Mouse (Mus musculus) heart, adult 8-10 months (tissue): Measurements from ENCODE around the gene Gm20824. TPM values are rescaled to one million over a fixed set of nuclear protein-coding genes. Genes with fewer than 3 reads are reported as not detected.
"Not testable (repeated sequence)": the region's sequence is repeated elsewhere in the genome, so short reads cannot be mapped to it uniquely, and the experiment has no call there.

Experiments
- DNase-seq: peaks from one replicate; pipeline ENCODE4 v3.0.0; 2022; ENCODE audit warnings: low spot score
- total RNA-seq, 4 experiments: library from RNA; stranded (reverse); gene quantifications; 2 replicates each; pipeline ENCODE4 v1.2.4; 2022

Gene Gm20824
- total RNA-seq, result not detected

DNA sequence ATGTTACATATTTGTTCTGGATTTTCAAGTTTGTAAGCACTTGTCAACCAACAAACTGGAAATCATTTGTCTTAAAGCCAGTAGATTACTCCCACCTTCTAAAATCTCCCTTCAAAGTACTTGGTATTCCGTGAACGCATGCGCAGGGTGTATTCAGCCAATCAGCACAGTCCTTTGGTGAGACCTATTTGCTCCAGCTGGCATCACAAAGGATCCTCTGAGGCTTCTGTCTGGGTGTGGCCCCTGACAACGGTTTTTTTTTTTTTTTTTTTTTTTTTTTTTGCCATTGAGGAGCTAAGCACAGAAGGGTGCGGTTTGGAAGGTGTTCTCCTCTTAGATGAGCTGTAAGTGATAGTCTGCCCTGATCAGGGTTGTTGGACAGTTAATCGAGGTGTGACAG lies at the start of gene Gm20824:
TSS of gene Gm20824 (plus strand) at position 301 of the 400 bp plus-strand sequence.
- DNase-seq, result not testable (repeated sequence)

Other genes starting within 250 kb of the Gm20824 start
- not detected for gene Gm20825, start 186.4 kb upstream of the Gm20824 start, total RNA-seq